Mouse (Mus musculus) forebrain, postnatal 0 days (tissue): ENCODE data around the gene Nrp1. TPM values are rescaled to one million over a fixed set of nuclear protein-coding genes. Genes with fewer than 3 reads are reported as not detected.

Experiments
- ATAC-seq: fragments of 200-750 bp; cut with Nextera tagmentation; 2 replicates; pipeline ENCODE4 v1.8.0; 2017; ENCODE audit warnings: mild to moderate bottlenecking, moderate library complexity
- DNase-seq: peaks from one replicate; pipeline ENCODE4 v3.0.0-alpha.2; 2015
- H3K27ac ChIP-seq: fragments of 300-500 bp; sonication (generic); 2 replicates; pipeline ENCODE4 v1.5.1; 2014; ENCODE audit warnings: low read depth, mild to moderate bottlenecking, antibody characterized with exemption, low read length, moderate library complexity, mixed read lengths
- H3K27me3 ChIP-seq: fragments of 300-500 bp; sonication (generic); 2 replicates; pipeline ENCODE4 v1.6.1; 2014; ENCODE audit warnings: mild to moderate bottlenecking, low read length, mixed read lengths; ENCODE audit not compliant: insufficient read depth
- H3K36me3 ChIP-seq: fragments of 300-500 bp; sonication (generic); 2 replicates; pipeline ENCODE4 v1.6.1; 2014; ENCODE audit warnings: mild to moderate bottlenecking, moderate library complexity; ENCODE audit not compliant: insufficient read depth
- H3K4me1 ChIP-seq: fragments of 300-500 bp; sonication (generic); 2 replicates; pipeline ENCODE4 v1.6.1; 2014; ENCODE audit warnings: antibody characterized with exemption; ENCODE audit not compliant: insufficient read depth
- H3K4me2 ChIP-seq: fragments of 300-500 bp; sonication (generic); 2 replicates; pipeline ENCODE4 v1.6.1; 2014; ENCODE audit warnings: low read depth, mild to moderate bottlenecking, moderate library complexity
- H3K4me3 ChIP-seq: fragments of 300-500 bp; sonication (generic); 2 replicates; pipeline ENCODE4 v1.5.1; 2014; ENCODE audit warnings: low read depth, low read length, mixed read lengths
- H3K9ac ChIP-seq: fragments of 300-500 bp; sonication (generic); 2 replicates; pipeline ENCODE4 v1.6.1; 2014; ENCODE audit warnings: mild to moderate bottlenecking
- H3K9me3 ChIP-seq: fragments of 300-500 bp; sonication (generic); 2 replicates; pipeline ENCODE4 v1.6.1; 2016; ENCODE audit warnings: low read length
- CTCF ChIP-seq: sonication (generic); IDR thresholded peaks from 2 replicates; pipeline ENCODE4 v1.5.1; 2016; ENCODE audit warnings: antibody characterized with exemption, control low read depth, low read depth
- WGBS: fragments of 180-500 bp; shearing (Covaris S2); extraction: QIAGEN DNeasy Blood & Tissue Kit; methylation state at CpG from one replicate; pipeline ENCODE4 v1.1.7; 2014; 5-methylcytosine and 5-hydroxymethylcytosine counted together
- polyA plus RNA-seq: library from polyadenylated mRNA; unstranded; fragments of >200 nt; fragmentation: Nextera tagmentation; extraction: Ambion mirVana; gene quantifications from 2 replicates; pipeline ENCODE4 v1.2.1, GENCODE M21; 2015
- total RNA-seq: library from RNA; depleted of rRNA; stranded (reverse); fragments of >200 nt; gene quantifications from 2 replicates; pipeline ENCODE4 v1.2.3, GENCODE M21; 2014

Gene Nrp1
- total and polyA plus RNA-seq, 2 experiments from 2014 or later: 87.1 to 93.3 TPM

DNA sequence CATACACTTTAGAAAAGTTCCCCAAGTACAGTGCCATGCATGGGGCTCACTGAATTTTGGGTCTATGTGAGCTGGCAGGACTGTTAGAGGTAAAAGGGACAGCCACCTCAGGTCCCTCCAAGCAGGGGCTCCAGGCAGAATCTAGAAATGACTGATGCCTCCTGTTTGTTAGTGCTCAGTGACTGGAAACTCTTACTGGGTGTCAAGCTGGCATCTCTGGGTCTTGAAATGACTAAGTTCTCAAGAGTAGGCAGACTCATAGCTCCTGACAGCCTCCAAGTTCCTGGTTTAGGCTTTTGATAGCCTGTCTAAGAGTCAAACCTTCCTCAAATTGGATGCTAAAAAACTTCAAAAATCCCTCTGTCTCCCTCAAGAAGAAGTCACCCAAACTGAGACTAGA lies 177.3 kb downstream of the Nrp1 start:
- H3K4me3 ChIP-seq: no peak overlapping the region
- H3K4me2 ChIP-seq: no peak overlapping the region
- no peak overlapping the region for H3K27ac ChIP-seq
- H3K9ac ChIP-seq: no peak overlapping the region
- H3K27me3 ChIP-seq: no peaks in the 10 kb centered on the region
- peaks cover 6% of the 10 kb centered on the region; the same call in 1 of the 2 replicates for H3K4me1 ChIP-seq
- TF ChIP-seq CTCF: no peak
- ATAC-seq: no peak
- no peaks in the 10 kb centered on the region for H3K9me3 ChIP-seq
- H3K36me3 ChIP-seq: no peaks in the 10 kb centered on the region
- no peak for DNase-seq

- Histone ChIP-seq H3K4me3 (no peak overlapping the region), H3K4me2 (no peak overlapping the region), H3K4me1 (peaks cover 6% of the 10 kb centered on the region; the same call in 1 of the 2 replicates), H3K9me3 (no peaks in the 10 kb centered on the region), H3K27ac (no peak overlapping the region), H3K9ac (no peak overlapping the region), H3K36me3 (no peaks in the 10 kb centered on the region), H3K27me3 (no peaks in the 10 kb centered on the region)
- DNase-seq (no peak), ATAC-seq (no peak)
- 19% methylated on average over 1 of the region's 1 CpGs for WGBS
- no peak for TF ChIP-seq CTCF
Observed at GRCm38 (mm10) chr8:128538378-128538777, 180.0 kb downstream of the Nrp1 start.

GRCm38 (mm10) chr8:128541355-128542090 lies 183.1 kb downstream of the Nrp1 start:
- no peak overlapping the region for H3K9ac ChIP-seq
- H3K9me3 ChIP-seq: no peaks in the 10 kb centered on the region
- DNase-seq (no peak), ATAC-seq (no peak)
- WGBS: 79% methylated on average over 1 of the region's 1 CpGs
- H3K4me1 ChIP-seq: no peaks in the 10 kb centered on the region
- no peaks in the 10 kb centered on the region for H3K27me3 ChIP-seq
- TF ChIP-seq CTCF: no peak
- no peak overlapping the region for H3K4me2 ChIP-seq
- H3K4me3 ChIP-seq: no peak overlapping the region
- H3K36me3 ChIP-seq: no peaks in the 10 kb centered on the region
- H3K27ac ChIP-seq: no peak overlapping the region

- Histone ChIP-seq H3K4me2 (no peak overlapping the region), H3K4me3 (no peak overlapping the region), H3K9me3 (no peaks in the 10 kb centered on the region), H3K9ac (no peak overlapping the region), H3K27me3 (no peaks in the 10 kb centered on the region), H3K4me1 (no peaks in the 10 kb centered on the region), H3K36me3 (no peaks in the 10 kb centered on the region), H3K27ac (no peak overlapping the region)
- TF ChIP-seq CTCF: no peak
- ATAC-seq (no peak), DNase-seq (no peak)
- 70% methylated on average over 2 of the region's 2 CpGs for WGBS
Observed at GRCm38 (mm10) chr8:128544128-128544846, 185.9 kb downstream of the Nrp1 start.

- no peak for TF ChIP-seq CTCF
- Histone ChIP-seq H3K27ac (no peak overlapping the region), H3K4me1 (no peaks in the 10 kb centered on the region), H3K4me3 (no peak overlapping the region), H3K36me3 (no peaks in the 10 kb centered on the region), H3K4me2 (no peak overlapping the region), H3K27me3 (no peaks in the 10 kb centered on the region), H3K9ac (no peak overlapping the region), H3K9me3 (no peaks in the 10 kb centered on the region)
- ATAC-seq (no peak), DNase-seq (no peak)
- WGBS: 100% methylated on average over 1 of the region's 1 CpGs
Observed at GRCm38 (mm10) chr8:128546287-128546686, 187.9 kb downstream of the Nrp1 start.

- Histone ChIP-seq H3K27me3 (no peaks in the 10 kb centered on the region), H3K36me3 (no peaks in the 10 kb centered on the region), H3K9ac (no peak overlapping the region), H3K9me3 (no peaks in the 10 kb centered on the region), H3K4me1 (no peaks in the 10 kb centered on the region), H3K27ac (no peak overlapping the region), H3K4me3 (no peak overlapping the region), H3K4me2 (no peak overlapping the region)
- ATAC-seq: no peak
- 95% methylated on average over 4 of the region's 4 CpGs for WGBS
- DNase-seq: no peak
- TF ChIP-seq CTCF: no peak
Observed at GRCm38 (mm10) chr8:128547361-128547760, 189.0 kb downstream of the Nrp1 start.

- Histone ChIP-seq H3K27ac (no peak overlapping the region), H3K4me1 (no peaks in the 10 kb centered on the region), H3K9me3 (no peaks in the 10 kb centered on the region), H3K9ac (no peak overlapping the region), H3K27me3 (no peaks in the 10 kb centered on the region), H3K4me3 (no peak overlapping the region), H3K4me2 (no peak overlapping the region), H3K36me3 (no peaks in the 10 kb centered on the region)
- WGBS: 91% methylated on average over 5 of the region's 5 CpGs
- ATAC-seq (no peak), DNase-seq (no peak)
- TF ChIP-seq CTCF: no peak
Observed at GRCm38 (mm10) chr8:128549738-128550137, 191.3 kb downstream of the Nrp1 start.
